13 mouse cellular contexts compared by ENCODE assay signal in genomic region chr4:119938518-119938917, GRCm38 (mm10).
DNase-seq lines count a peak whose midpoint lies in the region; ATAC-seq and TF ChIP-seq lines count a peak whose summit lies in the region.
"Had no signal": no experiment of that assay in that cellular context is flagged by ENCODE, and none has a peak within 500 bp of the region (broad histone marks: within the 10 kb centered on the region; RNA-seq: fewer than 3 reads in every experiment).

No protein-coding gene starts in this region.

- H3K4me2 ChIP-seq in heart, embryonic 13.5 days: no peak overlapping the region
- no peak overlapping the region for H3K4me2 ChIP-seq in midbrain, embryonic 13.5 days (replicated peaks)
- no peak overlapping the region for H3K4me2 ChIP-seq in midbrain, embryonic 15.5 days
- H3K4me2 ChIP-seq: heart, embryonic 11.5 days; limb, embryonic 15.5 days; lung, embryonic 15.5 days; midbrain, embryonic 12.5 days; stomach, embryonic 15.5 days had no signal

- H3K4me3 ChIP-seq in heart, embryonic 13.5 days: no peak overlapping the region
- no peak overlapping the region for H3K4me3 ChIP-seq in midbrain, embryonic 13.5 days (replicated peaks)
- H3K4me3 ChIP-seq in midbrain, embryonic 15.5 days: no peak overlapping the region
- H3K4me3 ChIP-seq in kidney, adult 2 months (ENCODE audit: insufficient read depth, low read depth, low read length): no peak overlapping the region
- H3K4me3 ChIP-seq: gastrocnemius, adult 2 months; limb, embryonic 15.5 days; lung, embryonic 15.5 days; midbrain, embryonic 12.5 days; stomach, embryonic 15.5 days had no signal

- H3K27me3 ChIP-seq in heart, embryonic 13.5 days (replicated peaks): no peaks in the 10 kb centered on the region
- H3K27me3 ChIP-seq in midbrain, embryonic 13.5 days: no peaks in the 10 kb centered on the region
- H3K27me3 ChIP-seq in midbrain, embryonic 15.5 days (replicated peaks): no peaks in the 10 kb centered on the region
- H3K27me3 ChIP-seq in kidney, adult 2 months (replicated peaks; ENCODE audit: control insufficient read depth, insufficient read depth, low read length): no peaks in the 10 kb centered on the region
- H3K27me3 ChIP-seq: limb, embryonic 15.5 days; lung, embryonic 15.5 days; stomach, embryonic 15.5 days had no signal

- intact Hi-C loops in heart, postnatal 36 days (cut with DNase I): no loop called here

- TF ChIP-seq CTCF in kidney, adult 2 months (conservative IDR thresholded peaks at IDR 0.05; ENCODE audit: insufficient read depth, insufficient read length, low read depth, low read length): no peak

- no peak for TF ChIP-seq POLR2A in kidney, adult 2 months (IDR thresholded peaks at IDR 0.05; ENCODE audit: low read depth, low read length)

- H3K36me3 ChIP-seq in heart, embryonic 13.5 days: no peaks in the 10 kb centered on the region
- no peaks in the 10 kb centered on the region for H3K36me3 ChIP-seq in midbrain, embryonic 13.5 days
- H3K36me3 ChIP-seq in midbrain, embryonic 15.5 days (replicated peaks): no peaks in the 10 kb centered on the region
- H3K36me3 ChIP-seq in kidney, adult 2 months (ENCODE audit: control insufficient read depth, insufficient read depth, low read length): no peaks in the 10 kb centered on the region
- H3K36me3 ChIP-seq: limb, embryonic 15.5 days; lung, embryonic 15.5 days; midbrain, embryonic 12.5 days; stomach, embryonic 15.5 days had no signal

- DNase-seq in heart, postnatal 36 days: no peak
- peak; percentile 32 for DNase-seq in kidney, adult 2 months
- DNase-seq in kidney, postnatal 25 days: peak; percentile 30 to 59
- no peak for DNase-seq in gastrocnemius, adult 18-20 months (ENCODE audit: low spot score)

- no peak for ATAC-seq in heart, embryonic 13.5 days (ENCODE audit: extremely low read depth, insufficient number of reproducible peaks, low FRiP score, low TSS enrichment)
- no peak for ATAC-seq in midbrain, embryonic 13.5 days
- ATAC-seq in midbrain, embryonic 15.5 days (replicated peaks): no peak

- WGBS in heart, embryonic 13.5 days: 64% methylated on average over 4 of the region's 4 CpGs
- 81% methylated on average over 4 of the region's 4 CpGs for WGBS in midbrain, embryonic 13.5 days
- WGBS in midbrain, embryonic 15.5 days: 84% methylated on average over 4 of the region's 4 CpGs
- WGBS in kidney, adult 2 months: 69% methylated on average over 4 of the region's 4 CpGs

- peaks cover 16% of the 10 kb centered on the region for H3K4me1 ChIP-seq in heart, embryonic 13.5 days
- peaks cover 9% of the 10 kb centered on the region for H3K4me1 ChIP-seq in midbrain, embryonic 13.5 days (replicated peaks)
- peaks cover 7% of the 10 kb centered on the region; the same call in 1 of the 2 replicates for H3K4me1 ChIP-seq in midbrain, embryonic 15.5 days
- no peaks in the 10 kb centered on the region for H3K4me1 ChIP-seq in kidney, adult 2 months (ENCODE audit: control insufficient read depth, insufficient read depth, low read length)

- no peaks in the 10 kb centered on the region for H3K9me3 ChIP-seq in heart, embryonic 13.5 days
- no peaks in the 10 kb centered on the region for H3K9me3 ChIP-seq in midbrain, embryonic 13.5 days
- H3K9me3 ChIP-seq in midbrain, embryonic 15.5 days: no peaks in the 10 kb centered on the region
- H3K9me3 ChIP-seq: limb, embryonic 15.5 days; lung, embryonic 15.5 days; midbrain, embryonic 12.5 days; stomach, embryonic 15.5 days had no signal

- 0 out of 2 replicates have a peak overlapping the region, but pooled peaks have one; percentile 15 for H3K9ac ChIP-seq in heart, embryonic 13.5 days
- no peak overlapping the region for H3K9ac ChIP-seq in midbrain, embryonic 13.5 days (replicated peaks)
- H3K9ac ChIP-seq in midbrain, embryonic 15.5 days: no peak overlapping the region
- H3K9ac ChIP-seq: limb, embryonic 15.5 days; lung, embryonic 15.5 days; midbrain, embryonic 12.5 days; stomach, embryonic 15.5 days had no signal

- no peak overlapping the region for H3K27ac ChIP-seq in heart, embryonic 13.5 days (replicated peaks)
- 0 out of 2 replicates have a peak overlapping the region, but pooled peaks have one; percentile 61 for H3K27ac ChIP-seq in midbrain, embryonic 13.5 days
- H3K27ac ChIP-seq in midbrain, embryonic 15.5 days: no peak overlapping the region
- no peak overlapping the region for H3K27ac ChIP-seq in kidney, adult 2 months (ENCODE audit: insufficient read depth, low read depth, low read length)
- H3K27ac ChIP-seq: gastrocnemius, adult 2 months; lung, embryonic 15.5 days; midbrain, embryonic 12.5 days; stomach, embryonic 15.5 days had no signal

Comparison
In these comparisons a context has a peak if more than half of its experiments do, and no peak if none do; other contexts are left out.
1. DNase-seq: peak in kidney, adult 2 months (single experiment) and kidney, postnatal 25 days (2 of 2); none in heart, postnatal 36 days (0 of 2) and gastrocnemius, adult 18-20 months (single experiment).